10 mouse cellular contexts compared by ENCODE assay signal in genomic region chr4:129702454-129702853, GRCm38 (mm10). TPM values are rescaled to one million over a fixed set of nuclear protein-coding genes. Genes with fewer than 3 reads are reported as not detected.
DNase-seq lines count a peak whose midpoint lies in the region; ATAC-seq and TF ChIP-seq lines count a peak whose summit lies in the region.
"Had no signal": no experiment of that assay in that cellular context is flagged by ENCODE, and none has a peak within 500 bp of the region (broad histone marks: within the 10 kb centered on the region; RNA-seq: fewer than 3 reads in every experiment).

No protein-coding gene starts in this region.

- no peak overlapping the region for H3K4me3 ChIP-seq in forebrain, embryonic 13.5 days
- H3K4me3 ChIP-seq in heart, embryonic 14.5 days (ENCODE audit: control insufficient read depth in 1 of 2, insufficient read depth in 1 of 2, low read depth in 1 of 2, low read length in 2 of 2), result no peak overlapping the region
- H3K4me3 ChIP-seq in layer of hippocampus, adult 2 months, result peak overlapping the region; percentile 8; the same call in 1 of the 2 replicates
- H3K4me3 ChIP-seq in lung, embryonic 16.5 days (ENCODE audit: low read length), result no peak overlapping the region

- peaks cover 37% of the 10 kb centered on the region for H3K36me3 ChIP-seq in forebrain, embryonic 13.5 days (ENCODE audit: poor library complexity, severe bottlenecking)
- peaks cover 54% of the 10 kb centered on the region for H3K36me3 ChIP-seq in heart, embryonic 14.5 days (ENCODE audit: control insufficient read depth, insufficient read depth, low read length)
- H3K36me3 ChIP-seq in lung, embryonic 16.5 days (ENCODE audit: control insufficient read depth, insufficient read depth, low read length), result peaks cover 18% of the 10 kb centered on the region

- peaks cover 52% of the 10 kb centered on the region for H3K4me1 ChIP-seq in forebrain, embryonic 13.5 days
- peaks cover 15 to 28% of the 10 kb centered on the region in 2 experiments for H3K4me1 ChIP-seq in heart, embryonic 14.5 days (ENCODE audit: control insufficient read depth in 2 of 2, insufficient read depth in 2 of 2, low read length in 2 of 2)
- peaks cover 21% of the 10 kb centered on the region for H3K4me1 ChIP-seq in lung, embryonic 16.5 days (replicated peaks; ENCODE audit: control insufficient read depth, insufficient read depth, low read length)

- no peaks in the 10 kb centered on the region for H3K27me3 ChIP-seq in forebrain, embryonic 13.5 days
- no peaks in the 10 kb centered on the region for H3K27me3 ChIP-seq in heart, embryonic 14.5 days (ENCODE audit: control insufficient read depth, insufficient read depth, low read length)
- H3K27me3 ChIP-seq in lung, embryonic 16.5 days (ENCODE audit: control insufficient read depth, insufficient read depth, low read depth, low read length), result no peaks in the 10 kb centered on the region
- H3K27me3 ChIP-seq: liver, embryonic 15.5 days had no signal

- TF ChIP-seq CTCF in layer of hippocampus, adult 2 months (conservative IDR thresholded peaks at IDR 0.05), result no peak

- whole genome bisulfite sequencing in forebrain, embryonic 13.5 days, result 4% methylated on average over 11 of the region's 11 CpGs
- whole genome bisulfite sequencing in heart, embryonic 14.5 days, result 13% methylated on average over 11 of the region's 11 CpGs
- 10% methylated on average over 11 of the region's 11 CpGs for WGBS in lung, embryonic 16.5 days

- peak overlapping the region; percentile 48; the same call in 1 of the 2 replicates for H3K9ac ChIP-seq in forebrain, embryonic 13.5 days
- peak overlapping the region; percentile 54 for H3K9ac ChIP-seq in heart, embryonic 14.5 days (ENCODE audit: low read length)
- H3K9ac ChIP-seq in lung, embryonic 16.5 days (ENCODE audit: low read length), result 0 out of 2 replicates have a peak overlapping the region, but pooled peaks have one; percentile 8
- H3K9ac ChIP-seq: liver, embryonic 15.5 days had no signal

- peak overlapping the region; percentile 15 for H3K4me2 ChIP-seq in forebrain, embryonic 13.5 days
- H3K4me2 ChIP-seq in heart, embryonic 14.5 days (ENCODE audit: low read length), result peak overlapping the region; percentile 36; the same call in 1 of the 2 replicates
- no peak overlapping the region for H3K4me2 ChIP-seq in lung, embryonic 16.5 days (ENCODE audit: low read depth, low read length)

- no peaks in the 10 kb centered on the region for H3K9me3 ChIP-seq in forebrain, embryonic 13.5 days (replicated peaks)
- H3K9me3 ChIP-seq in heart, embryonic 14.5 days (ENCODE audit: control insufficient read depth, low read length), result no peaks in the 10 kb centered on the region
- H3K9me3 ChIP-seq in lung, embryonic 16.5 days (ENCODE audit: control insufficient read depth, low read length), result no peaks in the 10 kb centered on the region
- H3K9me3 ChIP-seq: G1E; liver, embryonic 15.5 days had no signal

- peak; percentile 87 for ATAC-seq in forebrain, embryonic 13.5 days
- ATAC-seq in heart, embryonic 14.5 days (ENCODE audit: insufficient number of reproducible peaks, insufficient read depth, low FRiP score, low read depth), result peak; percentile 79
- ATAC-seq in lung, embryonic 16.5 days (ENCODE audit: low read depth), result peak; percentile 91

- peak overlapping the region; percentile 91 for H3K27ac ChIP-seq in forebrain, embryonic 13.5 days
- peak overlapping the region; percentile 81 to 84 for H3K27ac ChIP-seq in heart, embryonic 14.5 days (replicated peaks in 1 of 2; ENCODE audit: control insufficient read depth in 1 of 2, insufficient read depth in 1 of 2, low read depth in 2 of 2, low read length in 2 of 2)
- H3K27ac ChIP-seq in layer of hippocampus, adult 2 months, result peak overlapping the region; percentile 89
- peak overlapping the region; percentile 76 for H3K27ac ChIP-seq in lung, embryonic 16.5 days (ENCODE audit: low read length)
- H3K27ac ChIP-seq: liver, embryonic 15.5 days had no signal

- peak; percentile 68 for DNase-seq in embryo, embryonic 10 days (ENCODE audit: low spot score)
- DNase-seq in embryo, embryonic 9.5 days (ENCODE audit: extremely low spot score), result no peak
- peak; percentile 79 to 82 for DNase-seq in layer of hippocampus, adult 2 months (ENCODE audit: low spot score in 2 of 2)
- DNase-seq in retina, postnatal 1 day, result peak; percentile 68
- no peak for DNase-seq in natural killer cell, adult 2 months (ENCODE audit: low spot score in 2 of 2)

RNA-seq across cellular contexts. Expression of gene Tmem39b, which starts 5.8 kb away (rescaled TPM):
- 15.5 and 21.1 TPM in 2 replicates for polyA plus RNA-seq in forebrain, embryonic 13.5 days (2015; fragmentation: Nextera tagmentation; extraction: Ambion mirVana)
- polyA plus RNA-seq in heart, embryonic 14.5 days (2014; fragmentation: Nextera tagmentation; extraction: Ambion mirVana), result 7.1 and 13.4 TPM in 2 replicates
- 10 to 100 TPM; 14.6 TPM for total RNA-seq in layer of hippocampus, adult 2 months (2021)
- polyA plus RNA-seq in lung, embryonic 16.5 days (2015; fragmentation: Nextera tagmentation; extraction: Ambion mirVana), result 10.5 and 13.4 TPM in 2 replicates

RNA-seq across cellular contexts. Expression of gene Kpna6, which starts 29.9 kb away (rescaled TPM):
- polyA plus RNA-seq in forebrain, embryonic 13.5 days (2015; fragmentation: Nextera tagmentation; extraction: Ambion mirVana), result 14.4 and 15.8 TPM in 2 replicates
- polyA plus RNA-seq in heart, embryonic 14.5 days (2014; fragmentation: Nextera tagmentation; extraction: Ambion mirVana), result 11.5 and 14.2 TPM in 2 replicates
- 10 to 100 TPM; 88.7 to 97.9 TPM for total RNA-seq in layer of hippocampus, adult 2 months (2021)
- 15.8 and 18.2 TPM in 2 replicates for polyA plus RNA-seq in lung, embryonic 16.5 days (2015; fragmentation: Nextera tagmentation; extraction: Ambion mirVana)

RNA-seq across cellular contexts. Expression of gene Khdrbs1, which starts 39.6 kb away (rescaled TPM):
- 190 TPM in 2 replicates for polyA plus RNA-seq in forebrain, embryonic 13.5 days (2015; fragmentation: Nextera tagmentation; extraction: Ambion mirVana)
- 69.6 and 74.0 TPM in 2 replicates for polyA plus RNA-seq in heart, embryonic 14.5 days (2014; fragmentation: Nextera tagmentation; extraction: Ambion mirVana)
- 10 to 100 TPM; 87.4 to 92.5 TPM for total RNA-seq in layer of hippocampus, adult 2 months (2021)
- 84.3 and 93.1 TPM in 2 replicates for polyA plus RNA-seq in lung, embryonic 16.5 days (2015; fragmentation: Nextera tagmentation; extraction: Ambion mirVana)

Comparison
In these comparisons a context has a peak if more than half of its experiments do, and no peak if none do; other contexts are left out.
1. DNase-seq: peak in embryo, embryonic 10 days (single experiment), layer of hippocampus, adult 2 months (2 of 2) and retina, postnatal 1 day (single experiment); none in embryo, embryonic 9.5 days (single experiment) and natural killer cell, adult 2 months (0 of 2).
2. Peak in every context shown above with its lines, with median percentiles within 50 percentile points of each other: ATAC-seq, H3K27ac ChIP-seq and H3K9ac ChIP-seq.